Mouse (Mus musculus) myocyte (in vitro differentiated cells): Measurements from ENCODE around the gene Fam196b.

Source experiments
- E2F4 ChIP-seq: IDR thresholded peaks from one replicate; pipeline ENCODE4 v1.6.1; 2011; ENCODE audit warnings: mild to moderate bottlenecking, control low read depth, moderate library complexity; ENCODE audit not compliant: insufficient read depth
- MAX ChIP-seq: IDR thresholded peaks from one replicate; pipeline ENCODE4 v1.6.1; 2011; ENCODE audit warnings: low read depth, mild to moderate bottlenecking, control low read depth
- MYOG ChIP-seq, 3 experiments: IDR thresholded peaks; one replicate each; pipeline ENCODE4 v1.6.1; 2011; ENCODE audit warnings: control low read depth in 2 of 3, low read depth in 2 of 3, mild to moderate bottlenecking in 2 of 3; ENCODE audit not compliant: insufficient read length in 2 of 3, control insufficient read depth in 1 of 3, insufficient read depth in 1 of 3
- POLR2A ChIP-seq: IDR thresholded peaks from one replicate; pipeline ENCODE4 v1.6.1; 2011; ENCODE audit warnings: low read depth, mild to moderate bottlenecking, control low read depth, moderate library complexity; ENCODE audit not compliant: insufficient read length
- TCF12 ChIP-seq: IDR thresholded peaks from one replicate; pipeline ENCODE4 v1.6.1; 2011; ENCODE audit warnings: mild to moderate bottlenecking, control low read depth; ENCODE audit not compliant: poor library complexity, insufficient read depth, severe bottlenecking

- no peak for TF ChIP-seq TCF12
- no peak for TF ChIP-seq POLR2A
- no peak for TF ChIP-seq MYOG (IDR thresholded peaks at IDR 0.05; ENCODE audit: control insufficient read depth in 1 of 3, insufficient read depth in 1 of 3, insufficient read length in 2 of 3, low read depth in 2 of 3)
- no peak for TF ChIP-seq E2F4
- TF ChIP-seq MAX = no peak
Observed at GRCm38 (mm10) chr11:34323664-34324063, 9.0 kb downstream of the Fam196b start.
